Mouse (Mus musculus): ENCODE results near the gene Gm37240.

Gm37240 gene

DNA sequence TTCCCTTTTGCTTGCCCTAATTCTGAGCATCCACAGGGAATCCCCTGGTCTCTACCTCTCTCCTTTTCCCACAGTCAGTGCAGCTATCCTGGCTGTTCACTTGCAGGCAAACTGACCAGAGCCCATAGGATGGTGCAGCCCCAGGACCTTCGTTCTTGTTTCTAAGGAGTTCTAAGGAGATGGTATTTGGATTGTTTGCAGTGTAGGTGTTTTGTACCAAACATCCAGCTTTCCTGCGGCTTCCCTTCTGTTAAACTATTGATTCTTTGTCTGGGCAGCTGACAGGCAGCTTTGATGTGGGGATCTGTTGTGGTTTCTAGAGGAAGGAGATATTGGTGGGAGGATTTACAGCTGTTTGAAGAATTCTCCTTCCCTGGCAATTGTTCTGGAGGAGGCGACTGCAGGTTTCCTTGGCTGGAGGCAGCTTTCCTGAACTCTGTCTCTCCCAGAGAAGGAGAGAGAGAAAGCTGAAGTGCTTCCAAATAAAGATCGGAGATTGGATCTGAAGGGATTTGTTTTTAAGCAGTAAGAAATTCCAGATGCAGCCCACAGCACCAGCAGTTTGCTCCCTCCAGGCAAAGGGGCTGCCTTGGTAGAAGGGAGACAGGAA lies 573.6 kb downstream of the Gm37240 start:
- DNase-seq, result no peak

DNA sequence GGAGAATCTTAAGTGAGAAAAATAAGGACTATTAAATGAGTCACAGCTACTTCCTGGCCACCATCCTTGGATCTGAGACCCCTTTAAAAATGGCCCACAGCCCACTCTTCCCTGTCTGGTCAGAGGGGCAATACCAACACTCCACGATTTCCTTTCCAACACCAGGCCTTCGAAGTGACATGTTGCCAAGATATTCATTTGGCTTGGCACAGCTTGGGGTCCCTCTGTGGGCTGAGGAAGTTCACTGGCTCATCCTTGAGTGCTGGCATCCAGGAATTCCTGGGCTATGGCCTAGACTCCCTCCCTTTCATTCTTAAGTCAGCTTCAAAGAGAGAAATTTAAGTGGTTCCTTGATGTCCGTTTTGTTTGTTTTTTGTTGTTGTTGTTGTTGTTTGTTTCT lies 576.1 kb downstream of the Gm37240 start:
- no peak for DNase-seq

DNA sequence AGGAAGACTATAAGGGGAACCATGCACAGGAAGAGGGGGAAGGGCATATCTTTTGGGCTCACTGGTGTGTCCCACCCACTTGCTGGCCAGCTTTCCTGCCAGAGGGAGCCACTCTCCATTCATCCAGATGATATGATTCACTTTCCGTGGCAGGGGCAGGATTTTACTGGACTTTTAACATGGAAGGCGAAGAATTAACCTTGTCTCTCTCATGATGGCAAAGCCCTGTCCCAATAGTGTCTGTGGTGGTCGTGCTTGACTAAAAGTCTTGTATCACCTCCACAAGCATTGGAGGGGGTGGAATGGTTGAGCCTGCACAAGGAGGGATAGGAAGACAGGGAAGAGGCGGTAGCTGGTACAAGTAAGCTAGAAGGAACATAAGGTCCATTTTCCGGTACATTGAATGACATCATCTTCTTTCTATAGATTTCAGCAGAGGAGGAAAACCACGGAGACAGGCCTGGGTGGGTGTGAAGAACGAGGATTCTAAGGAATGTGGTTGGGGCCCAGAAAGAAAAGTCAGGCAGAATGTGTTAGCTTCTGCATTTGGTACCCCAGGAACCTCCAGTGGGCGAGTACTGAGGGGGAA lies 576.8 kb downstream of the Gm37240 start:
- DNase-seq, result peak; percentile 78

DNA sequence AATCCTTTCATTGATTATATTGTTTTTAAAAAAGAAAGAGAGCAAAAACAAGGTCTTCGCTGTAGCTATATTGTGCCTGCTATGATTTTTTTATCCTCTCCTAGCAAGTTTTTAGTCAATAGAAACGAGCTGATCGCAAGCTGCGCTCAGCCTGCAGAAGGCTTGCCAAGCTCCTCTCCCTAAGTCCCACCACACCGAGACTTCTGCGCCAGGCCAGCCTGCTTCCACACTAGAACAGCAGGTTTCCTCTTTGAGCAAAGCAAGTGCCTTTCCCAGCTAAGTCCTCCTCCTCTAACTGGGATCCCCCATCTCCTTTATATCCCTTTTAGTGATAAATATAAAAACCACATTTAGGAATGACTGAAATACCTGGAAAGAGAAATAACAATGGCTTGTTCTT lies 578.1 kb downstream of the Gm37240 start:
- DNase-seq, result peak; percentile 68

DNA sequence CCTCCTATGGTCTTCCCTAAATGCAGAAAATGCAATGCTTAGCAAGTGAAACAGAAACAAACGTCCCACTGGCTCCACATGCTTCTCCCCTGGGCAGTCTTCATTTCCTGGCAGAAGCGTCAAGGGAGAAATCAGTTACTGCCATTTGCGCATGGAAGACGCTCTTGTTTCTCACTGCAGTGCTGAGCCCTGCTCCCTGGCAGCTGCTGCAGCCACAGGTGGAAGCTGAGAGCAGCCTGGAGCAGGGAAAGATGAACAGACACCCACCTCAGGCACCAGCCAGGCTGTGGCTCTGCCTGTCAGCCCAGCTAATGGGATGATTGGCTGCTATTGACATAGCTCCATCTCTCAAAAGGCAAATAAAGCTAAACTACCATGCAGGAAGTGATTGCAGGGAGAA lies 578.6 kb downstream of the Gm37240 start:
- DNase-seq, result peak; percentile 28

GRCm38 (mm10) chr3:85301851-85302250 lies 585.5 kb downstream of the Gm37240 start:
- DNase-seq, result no peak

- no peak for DNase-seq
These were observed 586.0 kb downstream of the Gm37240 start for GRCm38 (mm10) chr3:85301336-85301735.

DNA sequence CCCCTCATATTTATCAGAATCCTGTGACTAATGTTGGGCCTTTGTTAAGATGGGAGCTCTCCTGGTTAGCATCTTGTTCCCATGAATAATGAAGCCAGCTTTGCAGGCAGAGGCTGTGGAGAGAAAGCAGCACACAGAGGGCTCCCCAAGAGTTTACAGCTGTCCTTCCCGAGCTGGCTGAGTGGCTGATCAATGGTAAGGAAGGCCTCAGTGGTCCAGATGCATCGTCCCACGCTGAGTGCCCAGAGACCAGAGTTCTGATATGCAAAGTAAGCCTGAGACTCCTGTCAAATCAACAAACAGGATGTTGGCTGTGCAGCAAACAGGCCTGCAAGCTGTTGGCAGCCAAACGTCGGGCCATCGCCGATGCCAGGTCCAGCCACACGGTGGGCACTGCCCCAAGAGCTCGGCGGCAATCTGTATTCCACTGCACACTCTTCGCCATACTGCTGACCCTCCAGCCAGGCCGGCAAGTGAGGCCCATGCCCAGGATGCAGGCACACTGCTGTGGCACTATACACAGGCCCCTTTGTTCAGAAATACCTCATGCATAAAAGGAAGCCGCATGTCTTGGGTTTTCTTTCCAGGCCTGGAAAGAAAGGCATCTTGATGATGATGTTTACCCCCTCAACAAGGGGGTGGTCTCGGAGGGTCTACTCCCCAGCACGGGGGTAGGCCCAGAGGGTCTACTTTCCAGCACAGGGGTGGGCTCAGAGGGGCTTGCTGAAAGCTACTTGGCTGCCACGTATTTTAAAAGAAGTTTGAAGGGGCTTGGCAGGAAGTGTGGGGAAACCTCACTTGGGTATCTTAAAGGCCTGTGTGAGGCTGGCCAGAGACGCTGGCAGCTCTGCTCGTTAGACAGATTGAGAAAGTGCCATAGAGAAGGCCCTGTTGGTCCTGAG lies 587.4 kb downstream of the Gm37240 start:
- DNase-seq, result no peak

- DNase-seq, result peak; percentile 68
These were observed 592.1 kb downstream of the Gm37240 start for GRCm38 (mm10) chr3:85295229-85295628.

DNA sequence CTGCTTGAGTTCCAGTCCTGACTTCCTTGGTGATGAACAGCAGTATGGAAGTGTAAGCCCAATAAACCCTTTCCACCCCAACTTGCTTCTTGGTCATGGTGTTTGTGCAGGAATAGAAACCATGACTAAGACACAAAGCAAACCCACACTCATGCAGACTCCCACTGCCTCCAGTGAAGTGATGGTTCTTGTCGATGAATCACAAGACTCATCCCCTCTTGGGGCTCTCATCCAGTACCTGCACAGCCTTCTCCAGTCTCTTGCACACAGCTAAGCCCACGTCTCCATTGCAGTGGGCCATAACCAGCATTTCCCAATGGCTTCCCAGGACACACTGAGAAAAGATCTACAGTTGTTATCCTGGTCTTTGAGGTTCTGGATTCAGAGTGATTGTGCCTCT lies 599.7 kb downstream of the Gm37240 start:
- no peak for DNase-seq

DNA sequence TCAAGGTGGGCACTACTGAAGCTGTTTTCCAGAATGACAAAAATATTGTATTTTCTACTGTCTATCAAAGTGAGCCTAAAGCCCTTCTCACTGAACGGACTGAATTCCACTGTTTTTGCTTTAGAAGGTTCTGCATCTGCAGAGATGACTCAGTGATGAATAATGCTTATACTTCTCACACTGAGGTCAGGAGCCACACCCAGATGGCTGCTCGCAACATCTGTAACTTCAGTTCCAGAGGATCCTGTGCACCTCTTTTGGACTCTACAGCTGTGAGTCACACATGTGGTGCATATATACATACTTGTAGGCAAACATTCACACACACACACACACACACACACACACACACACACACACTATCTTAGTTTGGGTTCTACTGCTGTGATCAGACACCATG lies 602.8 kb downstream of the Gm37240 start:
- DNase-seq, result no peak

DNA sequence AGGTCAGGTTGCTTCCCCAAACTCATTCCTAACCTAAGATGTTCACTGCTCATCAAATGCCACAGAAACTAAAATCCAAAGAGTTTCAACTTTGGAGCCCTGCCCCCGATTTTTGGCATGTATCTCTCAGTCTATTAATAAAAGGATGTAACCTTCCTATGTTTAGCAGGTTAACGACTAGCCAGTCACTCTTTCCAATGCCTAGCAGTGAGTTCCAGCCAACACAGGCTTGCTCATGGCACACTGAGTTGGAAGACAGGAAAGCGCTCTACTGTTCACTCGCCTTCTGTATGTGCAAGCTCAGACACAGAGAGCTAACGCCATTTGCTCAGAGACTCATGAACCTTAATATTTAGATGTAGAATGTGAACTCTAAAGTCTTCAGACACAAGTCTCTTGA lies 604.5 kb downstream of the Gm37240 start:
- DNase-seq, result no peak

DNA sequence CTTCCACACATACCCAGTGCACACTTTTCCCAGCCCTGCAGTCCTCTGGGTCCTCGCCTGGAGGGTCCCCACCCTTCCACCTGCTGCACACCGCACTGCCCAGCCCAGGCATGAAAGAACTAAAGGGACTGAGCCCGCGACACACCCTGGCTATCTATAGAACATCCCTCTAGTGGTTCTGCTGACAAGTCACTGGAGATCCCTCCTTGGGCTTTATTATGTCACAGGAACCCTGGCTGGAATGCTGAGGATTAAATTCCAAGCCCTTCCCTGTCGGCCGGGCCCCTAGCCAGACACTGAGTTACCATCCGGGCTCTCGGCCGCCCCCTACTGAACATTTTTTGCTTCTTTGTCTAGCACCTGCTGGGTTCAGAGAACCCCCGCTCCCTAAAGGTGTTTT lies 612.2 kb downstream of the Gm37240 start:
- DNase-seq, result no peak

DNA sequence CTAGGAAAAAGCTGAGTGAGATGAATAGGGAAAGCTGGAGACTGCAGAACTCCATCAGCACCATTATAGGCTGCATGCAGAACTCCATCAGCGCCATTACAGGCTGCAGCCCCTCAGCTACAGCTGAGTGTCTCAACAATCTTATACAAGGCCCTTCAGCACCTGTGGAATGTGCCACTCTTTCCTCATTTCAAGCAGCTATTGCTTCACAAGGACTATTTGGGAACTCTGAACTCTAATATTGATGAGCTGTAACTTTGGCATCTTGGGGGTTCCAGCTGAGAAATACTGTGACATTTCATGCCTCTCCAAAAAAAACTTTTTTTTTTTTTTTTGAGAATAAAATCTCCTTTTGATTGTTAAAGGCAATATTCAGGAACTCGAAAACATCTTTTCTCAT lies 615.8 kb downstream of the Gm37240 start:
- DNase-seq, result no peak

DNA sequence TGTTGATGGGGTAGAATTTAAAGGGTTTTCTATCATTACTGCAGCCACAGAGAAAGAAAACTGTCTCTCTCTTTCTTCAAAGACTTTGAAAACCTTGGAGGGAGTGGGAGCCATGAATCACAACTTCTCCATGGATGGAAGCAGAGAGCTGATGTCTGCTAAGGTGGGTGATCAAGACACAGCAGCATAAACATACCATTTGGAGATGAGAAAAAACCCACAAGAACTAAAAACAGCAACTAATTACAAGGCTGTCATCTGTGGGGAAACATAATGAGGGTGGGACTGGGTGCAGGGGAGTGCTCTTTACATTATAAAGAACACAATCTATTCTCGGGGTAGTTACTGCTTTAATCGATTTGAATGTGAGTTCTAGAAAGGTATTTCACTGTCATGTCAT lies 622.4 kb downstream of the Gm37240 start:
- DNase-seq, result no peak

DNA sequence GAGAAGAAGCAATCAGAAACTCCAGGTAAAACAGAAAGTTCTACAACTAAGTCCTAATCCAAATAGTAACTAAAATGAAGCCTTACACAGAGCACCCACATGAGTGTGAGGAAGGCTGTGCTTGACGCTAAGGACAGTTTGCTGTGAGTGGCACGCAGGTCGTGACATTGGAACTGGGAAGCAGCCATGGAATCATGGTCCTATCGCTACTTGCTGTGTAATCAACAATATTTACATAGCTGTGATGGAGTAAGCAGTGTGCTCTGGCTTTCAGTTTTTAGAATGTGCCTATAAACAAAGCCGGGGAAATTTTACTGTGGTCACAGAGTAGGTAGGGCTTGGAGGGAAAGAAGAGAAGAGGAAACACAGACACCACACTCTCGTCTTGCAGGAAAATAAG lies 622.8 kb downstream of the Gm37240 start:
- DNase-seq, result no peak

DNA sequence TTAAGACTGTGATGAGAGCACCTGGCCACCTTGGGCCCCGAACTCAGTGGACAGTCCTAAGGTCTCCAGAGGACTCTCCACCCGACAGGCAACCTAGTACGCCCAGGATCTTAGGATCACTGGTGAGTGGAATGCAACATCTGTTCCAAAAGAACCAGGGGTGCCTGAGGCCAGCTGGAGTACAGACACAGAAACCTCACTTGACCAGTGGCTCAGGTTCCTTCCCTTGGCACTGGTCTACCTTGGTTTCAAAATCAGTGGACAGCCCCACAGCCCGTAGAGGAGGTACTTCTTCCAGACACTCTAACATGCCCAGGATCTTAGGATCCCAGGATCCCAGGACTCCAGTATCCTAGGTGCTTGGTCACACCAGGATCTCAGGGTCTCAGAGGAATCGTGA lies 632.8 kb downstream of the Gm37240 start:
- no peak for DNase-seq

DNA sequence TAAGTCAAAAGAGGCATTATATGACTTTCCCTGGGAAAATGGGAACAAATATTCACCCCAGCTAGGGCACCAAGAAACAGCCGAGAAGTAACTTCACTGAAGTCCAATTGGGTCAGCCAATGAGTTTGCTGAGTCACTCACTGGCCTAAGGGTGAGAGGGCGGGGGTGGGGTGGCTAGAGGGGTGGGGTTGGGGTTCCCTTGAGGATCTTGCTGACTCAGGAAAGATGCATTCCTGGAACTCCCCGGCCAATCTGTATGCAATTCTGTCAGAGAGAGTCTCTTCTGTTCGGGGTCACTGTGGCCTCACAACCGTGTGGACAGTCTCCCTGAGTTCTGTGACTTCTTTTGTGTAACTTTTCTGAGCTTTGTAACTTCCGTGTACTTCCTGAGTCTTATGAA lies 635.7 kb downstream of the Gm37240 start:
- DNase-seq, result no peak

- DNase-seq, result no peak
These were observed 641.2 kb downstream of the Gm37240 start for GRCm38 (mm10) chr3:85246131-85246530.

DNA sequence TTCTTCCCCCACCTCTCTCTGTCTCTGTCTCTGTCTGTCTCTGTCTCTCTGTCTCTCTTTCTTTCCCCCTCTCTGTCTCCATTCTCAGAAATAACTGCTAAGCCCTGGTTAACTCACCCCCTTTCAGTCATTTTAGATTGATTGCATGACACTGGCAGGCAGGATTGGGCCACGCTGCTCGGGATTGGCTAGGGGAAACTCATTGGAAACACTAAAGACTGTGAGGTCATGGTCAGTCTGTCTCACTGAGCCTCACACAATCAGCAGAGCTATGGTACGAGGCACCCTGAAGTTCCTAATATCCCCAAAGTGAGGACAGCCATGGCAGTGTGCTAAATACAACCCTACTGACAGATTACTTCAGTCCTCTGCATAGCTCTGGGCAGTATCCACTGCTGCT lies 650.8 kb downstream of the Gm37240 start:
- no peak for DNase-seq

GRCm38 (mm10) chr3:85232846-85233245 lies 654.5 kb downstream of the Gm37240 start:
- no peak for DNase-seq

- DNase-seq, result no peak
These were observed 665.3 kb downstream of the Gm37240 start for GRCm38 (mm10) chr3:85222046-85222445.

- DNase-seq, result no peak
These were observed 672.4 kb downstream of the Gm37240 start for GRCm38 (mm10) chr3:85214926-85215325.

DNA sequence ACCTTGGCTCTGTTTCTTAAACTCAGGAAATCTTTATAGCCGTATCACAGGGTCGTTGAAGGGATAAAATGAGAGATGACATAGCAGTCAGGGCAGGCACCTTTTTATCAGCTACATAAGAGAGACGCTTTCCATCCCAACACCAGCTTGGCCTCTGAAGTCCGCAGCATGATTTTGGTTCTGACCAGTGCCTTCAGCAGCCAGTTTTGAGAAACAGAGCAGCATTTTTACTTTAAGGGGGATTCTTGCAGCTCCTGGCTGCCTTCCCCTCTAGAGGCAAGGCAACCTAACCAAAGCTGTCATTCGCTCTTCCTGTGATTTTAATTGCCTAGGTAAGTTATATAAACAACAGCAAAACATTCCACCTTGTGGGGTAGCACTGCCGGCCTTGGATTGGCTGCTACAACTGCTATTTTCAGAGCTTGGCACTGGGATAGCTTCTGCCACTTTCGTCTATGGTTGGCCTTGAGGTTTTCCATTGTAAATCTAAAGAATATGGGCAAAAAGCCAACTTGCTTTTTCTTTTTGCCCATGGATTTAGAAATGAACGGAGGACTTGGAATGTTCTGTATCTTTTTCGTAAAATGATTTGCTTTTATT lies 674.5 kb downstream of the Gm37240 start:
- no peak for DNase-seq
